Mouse (Mus musculus): ENCODE data around the gene Dpm3. TPM values are rescaled to one million over a fixed set of nuclear protein-coding genes. Genes with fewer than 3 reads are reported as not detected.
A peak's percentile ranks its signal among the peaks of the same experiment; 100 is the strongest.

Dpm3 gene
- polyA plus RNA-seq, 1 experiment from 2014 or later: 82.9 TPM

DNA sequence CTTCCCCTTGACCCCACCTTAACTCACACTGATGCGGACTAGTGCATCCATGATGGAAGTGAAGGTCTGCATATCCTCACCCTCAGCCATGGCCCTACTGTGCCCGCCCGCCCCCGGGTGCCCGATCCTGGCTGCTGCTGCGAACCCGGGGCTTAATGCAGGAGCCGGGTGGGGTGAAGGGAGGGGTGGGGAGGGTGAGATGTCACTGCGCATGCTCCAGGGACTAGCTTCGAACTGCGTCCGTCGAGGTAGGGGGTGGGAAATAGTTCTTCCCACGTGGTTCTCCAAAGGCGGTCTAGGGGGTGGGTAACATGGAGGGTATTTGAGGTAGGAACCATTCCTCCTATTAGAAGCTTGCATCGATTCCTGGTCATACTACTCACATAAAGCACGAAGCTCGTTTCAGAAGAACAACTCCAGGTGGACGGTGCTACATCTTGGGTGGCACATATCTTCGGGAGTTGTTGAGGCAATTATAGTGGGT, 13.4 kb upstream of the Dpm3 start, which contains the start of gene Krtcap2:
Gene Krtcap2 (plus strand): TSS at position 279 of the 484 bp plus-strand sequence.
- DNase-seq (ENCODE audit: low spot score): peak; percentile 66
- Histone ChIP-seq H3K9me3 (ENCODE audit: control insufficient read depth, low read length) (no peaks in the 10 kb centered on the region), H3K36me3 (ENCODE audit: control insufficient read depth, insufficient read depth, low read length) (0 out of 2 replicates have a peak, but pooled peaks cover 3% of the 10 kb centered on the region), H3K4me3 (ENCODE audit: low read depth, low read length) (peak within 1 kb of the TSS; percentile 62), H3K9ac (ENCODE audit: low read depth, low read length) (peak within 1 kb of the TSS; percentile 72), H3K27me3 (ENCODE audit: control insufficient read depth, insufficient read depth, low read length) (no peaks in the 10 kb centered on the region), H3K4me2 (replicated peaks; ENCODE audit: low read depth, low read length) (peak within 1 kb of the TSS; percentile 90), H3K27ac (ENCODE audit: low read depth, low read length) (peak within 1 kb of the TSS; percentile 80), H3K4me1 (replicated peaks; ENCODE audit: control insufficient read depth, insufficient read depth, low read length) (peaks cover 8% of the 10 kb centered on the region)
- peak; percentile 51 for ATAC-seq (ENCODE audit: low FRiP score)
- 5% methylated on average over 16 of the region's 20 CpGs for WGBS

DNA sequence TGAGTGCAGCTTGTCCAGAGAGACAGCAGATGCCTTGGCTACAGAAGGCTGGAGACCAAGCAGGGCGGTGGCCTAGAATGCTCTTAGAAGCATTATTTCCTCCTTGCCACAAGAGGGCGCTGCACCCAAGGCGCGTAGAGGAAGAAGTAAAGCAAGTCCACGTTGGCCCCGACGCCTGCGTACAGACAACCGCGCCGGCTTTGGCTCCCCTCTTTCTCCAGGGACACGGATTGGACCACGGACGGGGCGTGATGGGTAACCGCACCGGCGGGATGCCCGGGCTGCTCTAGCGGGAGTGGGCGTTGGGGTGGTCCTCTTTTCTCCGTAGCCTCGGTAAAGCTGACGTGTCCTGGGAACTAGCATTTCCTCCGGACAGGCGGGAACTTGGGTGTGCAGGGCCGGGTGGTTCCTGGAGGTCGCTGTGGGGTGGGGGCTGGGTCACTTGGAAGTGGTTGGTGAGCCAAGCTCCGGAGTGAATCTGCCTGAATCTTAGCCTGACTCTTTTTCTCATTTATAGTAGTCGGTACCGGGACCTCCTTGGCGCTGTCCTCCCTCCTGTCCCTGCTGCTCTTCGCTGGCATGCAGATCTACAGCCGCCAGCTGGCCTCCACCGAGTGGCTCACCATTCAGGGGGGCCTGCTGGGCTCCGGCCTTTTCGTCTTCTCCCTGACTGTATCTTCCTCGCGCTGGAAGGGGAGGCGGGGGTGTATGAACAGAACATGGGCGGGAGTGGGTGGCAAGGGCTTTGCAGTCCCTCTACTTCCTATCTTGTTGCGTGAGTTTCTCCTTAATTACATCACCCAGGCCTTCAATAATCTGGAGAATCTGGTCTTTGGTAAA, 12.7 kb upstream of the Dpm3 start, which contains the start of gene Trim46:
Gene Trim46 (minus strand): TSS at position 49 of the 840 bp plus-strand sequence.
- peak within 1 kb of the TSS; percentile 80 for H3K27ac ChIP-seq (ENCODE audit: low read depth, low read length)
- peak; percentile 72 for ATAC-seq (ENCODE audit: low FRiP score)
- no peaks in the 10 kb centered on the region for H3K9me3 ChIP-seq (ENCODE audit: control insufficient read depth, low read length)
- H3K4me1 ChIP-seq (replicated peaks; ENCODE audit: control insufficient read depth, insufficient read depth, low read length): peaks cover 8% of the 10 kb centered on the region
- peak within 1 kb of the TSS; percentile 90 for H3K4me2 ChIP-seq (replicated peaks; ENCODE audit: low read depth, low read length)
- H3K36me3 ChIP-seq (ENCODE audit: control insufficient read depth, insufficient read depth, low read length): no peaks in the 10 kb centered on the region
- no peaks in the 10 kb centered on the region for H3K27me3 ChIP-seq (ENCODE audit: control insufficient read depth, insufficient read depth, low read length)
- H3K4me3 ChIP-seq (ENCODE audit: low read depth, low read length): peak within 1 kb of the TSS; percentile 62
- 1% methylated on average over 42 of the region's 42 CpGs for WGBS
- peak within 1 kb of the TSS; percentile 72 for H3K9ac ChIP-seq (ENCODE audit: low read depth, low read length)
- DNase-seq (ENCODE audit: low spot score): peak; percentile 93

DNA sequence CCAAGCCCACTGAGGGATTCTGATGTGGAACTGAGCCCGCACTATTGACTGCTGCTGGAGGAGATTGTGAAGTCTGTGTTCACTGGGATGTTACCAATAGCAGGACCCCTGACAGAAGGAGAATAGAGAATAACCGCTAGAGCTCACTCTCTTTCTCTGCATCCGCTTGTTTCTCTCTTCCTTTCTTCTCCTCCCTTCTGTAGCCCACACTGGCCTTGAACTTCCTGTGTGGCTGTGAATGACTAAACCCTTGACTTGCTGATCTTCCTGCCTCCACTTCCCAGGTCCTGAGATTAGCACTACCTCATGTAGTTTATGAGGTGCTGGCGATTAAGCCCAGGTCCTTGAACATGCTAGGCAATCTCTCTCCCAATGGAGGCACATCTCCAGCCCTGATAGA, 11.7 kb upstream of the Dpm3 start:
- no peak for DNase-seq (ENCODE audit: low spot score)
- H3K9ac ChIP-seq (ENCODE audit: low read depth, low read length): peak overlapping the region; percentile 72; the same call in 1 of the 2 replicates
- no peaks in the 10 kb centered on the region for H3K27me3 ChIP-seq (ENCODE audit: control insufficient read depth, insufficient read depth, low read length)
- peaks cover 8% of the 10 kb centered on the region for H3K4me1 ChIP-seq (replicated peaks; ENCODE audit: control insufficient read depth, insufficient read depth, low read length)
- 90% methylated on average over 4 of the region's 4 CpGs for WGBS
- peak overlapping the region; percentile 90 for H3K4me2 ChIP-seq (replicated peaks; ENCODE audit: low read depth, low read length)
- H3K9me3 ChIP-seq (ENCODE audit: control insufficient read depth, low read length): no peaks in the 10 kb centered on the region
- no peaks in the 10 kb centered on the region for H3K36me3 ChIP-seq (ENCODE audit: control insufficient read depth, insufficient read depth, low read length)
- ATAC-seq (ENCODE audit: low FRiP score): no peak
- H3K4me3 ChIP-seq (ENCODE audit: low read depth, low read length): peak overlapping the region; percentile 62
- no peak overlapping the region for H3K27ac ChIP-seq (ENCODE audit: low read depth, low read length)

DNA sequence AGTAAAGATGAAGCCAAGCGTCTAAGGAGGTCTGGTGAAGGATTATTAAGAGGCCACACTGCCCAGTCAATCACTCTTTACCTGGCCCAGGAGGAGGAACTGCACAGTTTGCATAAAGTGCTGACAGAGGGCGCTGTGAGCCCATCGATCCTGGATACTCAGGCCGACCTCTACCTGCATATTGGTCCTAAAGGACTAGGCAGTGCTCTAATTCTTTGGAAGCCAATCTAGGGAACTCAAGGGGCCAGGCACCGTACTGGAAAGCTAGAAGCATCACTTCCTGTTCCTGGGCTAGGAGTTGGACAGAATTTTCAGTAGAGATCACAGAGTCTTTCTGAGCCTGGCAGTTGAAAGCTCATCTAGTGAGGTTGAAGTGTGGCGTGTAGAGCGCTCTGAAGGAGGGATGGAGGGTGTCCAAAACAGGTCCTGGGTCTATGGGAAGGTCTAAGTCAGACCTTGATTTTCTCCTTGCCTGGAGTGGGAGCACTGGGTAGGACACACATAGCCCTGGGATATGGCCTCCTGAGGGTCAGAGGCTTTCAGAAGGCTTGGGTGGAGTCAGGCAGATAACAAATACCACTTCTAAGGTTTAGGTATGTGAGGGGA, 8.6 kb upstream of the Dpm3 start:
- no peak for ATAC-seq (ENCODE audit: low FRiP score)

DNA sequence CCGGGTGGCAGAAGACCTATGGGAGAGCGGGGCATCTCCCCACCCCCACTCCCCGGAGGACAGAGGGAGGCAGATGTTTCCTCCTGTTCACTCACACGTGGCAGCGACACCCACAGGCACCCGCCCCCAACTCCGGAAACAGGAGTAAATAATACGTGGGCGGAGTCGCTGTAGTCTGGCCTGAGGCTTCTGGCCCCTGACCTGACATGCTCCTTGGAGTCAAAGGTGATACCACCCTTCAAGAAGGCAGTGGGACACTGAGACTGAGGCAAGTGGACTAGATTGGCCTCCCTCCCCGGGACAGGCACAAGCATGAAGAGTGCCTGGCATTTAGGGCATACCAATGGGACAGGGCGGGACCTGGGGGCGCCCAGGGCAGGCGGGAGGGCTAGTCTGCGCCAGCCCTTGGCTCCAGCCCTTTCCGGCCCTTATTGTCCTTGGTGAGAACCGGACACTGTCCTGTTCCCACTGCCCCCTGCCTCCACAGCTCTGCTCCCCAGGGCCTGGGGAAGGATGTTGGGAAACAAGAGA, 7.7 kb upstream of the Dpm3 start:
- Histone ChIP-seq H3K4me3 (ENCODE audit: low read depth, low read length) (no peak overlapping the region), H3K9me3 (ENCODE audit: control insufficient read depth, low read length) (no peaks in the 10 kb centered on the region), H3K36me3 (ENCODE audit: control insufficient read depth, insufficient read depth, low read length) (no peaks in the 10 kb centered on the region), H3K27ac (ENCODE audit: low read depth, low read length) (no peak overlapping the region), H3K4me2 (replicated peaks; ENCODE audit: low read depth, low read length) (peak overlapping the region; percentile 3), H3K9ac (ENCODE audit: low read depth, low read length) (0 out of 2 replicates have a peak overlapping the region, but pooled peaks have one; percentile 16), H3K4me1 (replicated peaks; ENCODE audit: control insufficient read depth, insufficient read depth, low read length) (peaks cover 2% of the 10 kb centered on the region), H3K27me3 (ENCODE audit: control insufficient read depth, insufficient read depth, low read length) (no peaks in the 10 kb centered on the region)
- 8% methylated on average over 17 of the region's 17 CpGs for WGBS
- ATAC-seq (ENCODE audit: low FRiP score) (peak; percentile 36; the same call in 1 of the 2 replicates), DNase-seq (ENCODE audit: low spot score) (no peak)

More for the DNA sequence above, 8.6 kb upstream of the Dpm3 start:
- no peak overlapping the region for H3K4me2 ChIP-seq (replicated peaks; ENCODE audit: low read depth, low read length)
- H3K36me3 ChIP-seq (ENCODE audit: control insufficient read depth, insufficient read depth, low read length): no peaks in the 10 kb centered on the region
- H3K4me3 ChIP-seq (ENCODE audit: low read depth, low read length): no peak overlapping the region
- peaks cover 2% of the 10 kb centered on the region for H3K4me1 ChIP-seq (replicated peaks; ENCODE audit: control insufficient read depth, insufficient read depth, low read length)
- no peak overlapping the region for H3K27ac ChIP-seq (ENCODE audit: low read depth, low read length)
- DNase-seq (ENCODE audit: low spot score): no peak
- H3K9me3 ChIP-seq (ENCODE audit: control insufficient read depth, low read length): no peaks in the 10 kb centered on the region
- no peaks in the 10 kb centered on the region for H3K27me3 ChIP-seq (ENCODE audit: control insufficient read depth, insufficient read depth, low read length)
- 25% methylated on average over 7 of the region's 7 CpGs for WGBS
- no peak overlapping the region for H3K9ac ChIP-seq (ENCODE audit: low read depth, low read length)

DNA sequence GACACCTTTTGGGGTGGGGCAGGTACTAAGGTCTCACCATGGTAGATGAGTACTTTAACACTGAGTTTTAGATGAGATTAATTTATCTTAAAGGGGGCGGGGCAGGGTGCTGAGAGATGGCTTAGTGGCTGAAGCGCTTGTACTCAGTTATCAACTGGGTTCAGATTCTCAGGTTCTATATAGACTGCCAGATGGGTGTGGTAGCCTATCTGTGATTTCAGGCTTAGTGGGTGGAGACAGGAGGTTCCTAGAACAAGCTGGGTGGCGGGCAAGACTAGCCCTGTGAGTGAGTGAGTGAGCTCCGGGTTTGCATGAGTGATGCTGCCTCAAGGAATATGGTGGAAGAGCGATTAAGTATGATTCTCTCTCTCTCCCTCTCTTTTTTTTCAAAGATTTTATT, 4.2 kb upstream of the Dpm3 start:
- DNase-seq (ENCODE audit: low spot score) (no peak), ATAC-seq (ENCODE audit: low FRiP score) (no peak)
- no peaks in the 10 kb centered on the region for H3K36me3 ChIP-seq (ENCODE audit: control insufficient read depth, insufficient read depth, low read length)
- WGBS: 85% methylated on average over 5 of the region's 5 CpGs
- no peaks in the 10 kb centered on the region for H3K27me3 ChIP-seq (ENCODE audit: control insufficient read depth, insufficient read depth, low read length)
- H3K4me2 ChIP-seq (replicated peaks; ENCODE audit: low read depth, low read length): no peak overlapping the region
- no peak overlapping the region for H3K9ac ChIP-seq (ENCODE audit: low read depth, low read length)
- no peaks in the 10 kb centered on the region for H3K9me3 ChIP-seq (ENCODE audit: control insufficient read depth, low read length)
- no peaks in the 10 kb centered on the region; the same call in 1 of the 2 replicates for H3K4me1 ChIP-seq (replicated peaks; ENCODE audit: control insufficient read depth, insufficient read depth, low read length)
- H3K4me3 ChIP-seq (ENCODE audit: low read depth, low read length): no peak overlapping the region
- H3K27ac ChIP-seq (ENCODE audit: low read depth, low read length): no peak overlapping the region

DNA sequence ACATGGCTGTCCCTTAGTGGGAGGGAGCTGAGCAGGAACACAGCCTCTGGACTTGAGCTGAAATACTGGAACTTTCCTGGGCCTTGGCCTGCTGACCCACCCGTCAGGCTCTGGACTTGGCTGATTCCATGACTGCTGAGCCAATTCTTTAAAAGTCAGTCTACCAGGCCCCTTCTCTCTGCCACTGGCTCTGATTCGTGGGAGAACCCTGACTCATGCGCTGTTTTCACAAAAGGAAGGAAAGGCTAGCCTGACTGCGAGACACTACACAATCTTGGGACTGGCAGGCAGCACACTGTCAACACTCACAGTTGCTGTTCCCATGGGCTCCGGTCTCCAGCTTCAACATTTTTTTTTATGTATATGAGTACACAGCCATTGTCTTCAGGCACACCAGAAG, 3.0 kb upstream of the Dpm3 start:
- H3K27ac ChIP-seq (ENCODE audit: low read depth, low read length): no peak overlapping the region
- no peaks in the 10 kb centered on the region; the same call in 1 of the 2 replicates for H3K4me1 ChIP-seq (replicated peaks; ENCODE audit: control insufficient read depth, insufficient read depth, low read length)
- H3K27me3 ChIP-seq (ENCODE audit: control insufficient read depth, insufficient read depth, low read length): no peaks in the 10 kb centered on the region
- H3K9ac ChIP-seq (ENCODE audit: low read depth, low read length): no peak overlapping the region
- no peak overlapping the region for H3K4me2 ChIP-seq (replicated peaks; ENCODE audit: low read depth, low read length)
- WGBS: 79% methylated on average over 5 of the region's 5 CpGs
- H3K9me3 ChIP-seq (ENCODE audit: control insufficient read depth, low read length): no peaks in the 10 kb centered on the region
- DNase-seq (ENCODE audit: low spot score): no peak
- H3K36me3 ChIP-seq (ENCODE audit: control insufficient read depth, insufficient read depth, low read length): no peaks in the 10 kb centered on the region
- ATAC-seq (ENCODE audit: low FRiP score): no peak
- no peak overlapping the region for H3K4me3 ChIP-seq (ENCODE audit: low read depth, low read length)

DNA sequence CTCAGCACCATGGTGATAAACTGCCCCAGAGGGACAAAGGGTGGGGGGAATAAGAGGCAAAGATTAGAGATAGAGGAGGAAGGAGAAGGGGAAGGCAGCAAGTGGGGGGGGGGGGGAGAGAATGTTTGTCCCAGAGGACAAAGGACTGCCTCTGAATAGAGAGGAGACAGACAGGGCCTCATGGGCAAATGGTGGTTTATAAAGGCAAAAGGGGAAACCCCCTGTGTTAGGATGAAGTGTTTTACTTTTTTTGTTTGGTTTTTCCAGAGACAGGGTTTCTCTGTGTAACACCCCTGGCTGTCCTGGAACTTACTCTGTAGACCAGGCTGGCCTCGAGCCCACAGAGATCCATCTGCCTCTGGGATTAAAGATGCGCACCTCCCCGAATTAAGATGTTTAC, 1.1 kb downstream of the Dpm3 start:
- Histone ChIP-seq H3K9me3 (ENCODE audit: control insufficient read depth, low read length) (no peaks in the 10 kb centered on the region), H3K4me1 (replicated peaks; ENCODE audit: control insufficient read depth, insufficient read depth, low read length) (no peaks in the 10 kb centered on the region), H3K4me2 (replicated peaks; ENCODE audit: low read depth, low read length) (no peak overlapping the region), H3K27me3 (ENCODE audit: control insufficient read depth, insufficient read depth, low read length) (no peaks in the 10 kb centered on the region), H3K36me3 (ENCODE audit: control insufficient read depth, insufficient read depth, low read length) (no peaks in the 10 kb centered on the region), H3K27ac (ENCODE audit: low read depth, low read length) (no peak overlapping the region), H3K4me3 (ENCODE audit: low read depth, low read length) (no peak overlapping the region), H3K9ac (ENCODE audit: low read depth, low read length) (no peak overlapping the region)
- DNase-seq (ENCODE audit: low spot score) (no peak), ATAC-seq (ENCODE audit: low FRiP score) (no peak)
- WGBS: 79% methylated on average over 3 of the region's 3 CpGs
